Mouse (Mus musculus): ENCODE results near the gene Thoc7.
"Not testable (repeated sequence)": the region's sequence is repeated elsewhere in the genome, so short reads cannot be mapped to it uniquely, and the experiment has no call there.

Gene Thoc7

DNA sequence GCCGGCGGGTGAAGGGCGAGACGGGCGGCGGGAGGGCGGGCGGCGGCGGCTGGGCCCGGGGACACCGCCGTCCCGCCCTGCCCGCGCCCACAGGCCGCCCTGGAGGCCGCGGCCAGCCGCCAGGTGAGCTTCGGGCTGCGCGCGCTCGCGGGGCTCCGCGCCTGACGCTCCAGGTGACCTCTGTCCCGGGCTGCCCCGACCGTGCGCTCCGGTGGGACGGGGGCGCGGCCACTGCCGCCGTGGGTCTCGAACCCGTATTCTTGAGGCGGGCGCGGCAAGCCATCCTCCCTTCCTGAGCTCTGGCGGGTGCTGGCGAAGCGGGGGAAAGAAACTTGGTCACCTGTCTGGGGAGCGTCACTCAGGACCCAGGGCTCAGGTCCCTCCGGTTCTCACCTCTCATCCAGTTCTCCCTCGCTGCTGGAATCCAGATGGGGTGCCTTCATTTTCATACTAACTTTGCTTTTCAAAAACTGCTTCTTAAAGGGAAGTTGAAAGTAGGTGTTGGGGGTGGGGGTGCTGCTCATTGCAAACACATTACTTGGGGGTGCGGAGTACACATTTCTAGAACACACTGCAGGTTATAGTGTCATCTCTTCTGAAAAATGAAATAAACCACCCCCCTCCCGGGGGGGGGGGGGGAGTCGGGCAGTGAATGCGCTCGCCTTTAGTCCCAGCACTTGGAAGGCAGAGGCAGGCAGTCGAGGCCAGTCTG is at the start of gene Thoc7, which contains the start of gene Atxn7:
Gene Thoc7, minus strand, starts transcription at position 452 of the 712 bp plus-strand sequence.
Gene Atxn7, plus strand, starts transcription at position 40 of the 712 bp plus-strand sequence.
- DNase-seq (ENCODE audit: extremely low spot score, low spot score), result peak; percentile 71

DNA sequence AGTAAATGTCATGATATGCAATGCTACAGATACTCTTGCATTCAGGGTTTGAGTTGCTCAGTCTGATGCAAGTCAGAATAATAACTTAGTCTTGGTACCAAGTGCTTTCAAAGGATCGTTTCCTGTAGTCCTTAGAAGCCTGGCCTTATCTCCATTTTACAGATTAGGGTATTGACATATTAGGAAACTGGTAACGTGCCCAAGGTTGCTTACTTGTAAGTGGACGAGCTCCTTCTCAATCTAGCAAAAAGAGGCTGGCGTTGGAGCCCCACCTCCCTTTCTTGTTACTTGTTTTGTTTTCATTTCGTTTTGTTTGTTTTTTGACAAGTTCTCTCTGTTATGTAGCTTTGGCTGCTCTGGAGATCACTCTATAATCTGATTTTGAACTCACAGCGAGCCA is 48.1 kb upstream of the Thoc7 start:
- DNase-seq (ENCODE audit: extremely low spot score, low spot score), result no peak

DNA sequence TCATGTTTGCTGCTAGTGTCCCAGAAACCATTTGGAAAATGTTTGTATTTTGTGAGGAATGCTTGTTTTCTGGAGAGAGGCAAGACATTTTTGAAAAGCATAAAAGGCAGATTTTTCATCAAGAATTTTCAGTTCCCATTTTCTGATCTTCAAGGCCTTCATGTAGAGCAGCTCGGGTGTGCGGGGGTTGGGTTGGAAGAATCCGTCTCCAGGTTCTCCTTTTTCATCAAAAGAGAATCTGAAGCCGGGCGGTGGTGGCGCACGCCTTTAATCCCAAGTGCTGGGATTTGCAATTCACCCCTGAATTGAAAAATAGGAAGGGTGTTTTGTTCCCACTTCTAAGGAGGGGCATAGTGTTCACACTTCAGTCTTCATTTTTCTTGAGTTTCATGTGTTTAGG is 41.1 kb upstream of the Thoc7 start:
- no peak for DNase-seq (ENCODE audit: extremely low spot score, low spot score)

DNA sequence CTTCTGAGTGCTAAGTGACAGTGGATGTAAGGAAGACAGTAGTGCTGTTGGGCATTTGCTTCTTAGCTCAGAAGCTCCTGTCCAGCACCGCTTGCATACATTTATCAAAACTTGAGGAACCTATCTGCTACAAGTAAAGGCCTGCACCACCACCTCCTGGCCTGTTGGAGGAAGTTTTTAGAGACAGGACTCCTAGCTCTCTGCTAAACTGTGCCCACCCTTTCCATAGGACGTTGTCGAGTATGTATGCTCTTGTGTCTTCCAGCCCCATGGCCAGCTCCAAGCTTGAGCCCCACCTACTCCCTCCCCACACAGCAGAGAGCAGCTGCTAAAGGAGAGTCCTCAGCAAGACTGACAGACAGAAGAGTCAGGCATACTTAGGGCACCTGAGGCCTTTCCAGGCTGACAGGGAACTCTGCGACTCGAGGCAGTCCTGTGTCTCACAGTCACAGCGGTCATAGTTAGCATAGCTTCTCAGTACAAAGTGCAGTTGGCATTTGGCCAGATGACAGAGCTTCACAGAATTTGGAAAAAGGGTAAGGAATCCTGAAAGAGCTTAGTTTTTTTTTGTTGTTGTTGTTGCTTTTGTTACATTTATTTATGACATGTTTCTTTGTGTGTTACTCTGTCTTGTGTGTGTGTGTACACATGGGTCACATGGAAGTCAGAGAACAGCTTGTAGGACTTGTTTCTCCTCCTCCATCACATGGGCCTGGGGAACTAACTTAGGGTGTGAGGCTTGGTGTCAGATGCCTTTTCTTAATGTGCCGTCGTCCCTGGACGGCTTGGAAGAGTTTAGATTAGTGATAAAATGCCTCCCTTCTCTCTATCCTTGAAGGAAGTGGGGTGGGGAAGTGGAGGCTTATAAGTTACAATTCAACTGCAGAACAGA is 33.8 kb upstream of the Thoc7 start:
- no peak for DNase-seq (ENCODE audit: extremely low spot score, low spot score)

DNA sequence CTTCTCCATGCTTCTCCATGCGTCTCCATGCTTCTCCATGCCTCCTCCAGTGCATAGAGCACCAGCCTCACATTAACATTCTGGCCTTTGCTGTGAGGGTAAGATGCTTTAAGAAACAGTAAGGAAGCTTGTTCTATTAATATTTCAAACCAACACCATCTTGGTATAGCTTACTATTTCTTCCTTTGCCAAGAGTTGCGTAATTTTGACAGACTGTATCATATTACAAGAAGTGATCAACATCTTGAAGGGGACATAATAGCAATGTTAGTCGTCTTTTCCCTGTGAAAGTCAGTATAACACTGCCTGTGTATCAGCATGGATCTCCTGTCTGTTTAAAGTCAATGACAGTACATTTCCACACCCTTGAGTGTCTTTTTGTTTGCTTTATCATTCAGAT is 29.1 kb upstream of the Thoc7 start:
- no peak for DNase-seq (ENCODE audit: extremely low spot score, low spot score)

DNA sequence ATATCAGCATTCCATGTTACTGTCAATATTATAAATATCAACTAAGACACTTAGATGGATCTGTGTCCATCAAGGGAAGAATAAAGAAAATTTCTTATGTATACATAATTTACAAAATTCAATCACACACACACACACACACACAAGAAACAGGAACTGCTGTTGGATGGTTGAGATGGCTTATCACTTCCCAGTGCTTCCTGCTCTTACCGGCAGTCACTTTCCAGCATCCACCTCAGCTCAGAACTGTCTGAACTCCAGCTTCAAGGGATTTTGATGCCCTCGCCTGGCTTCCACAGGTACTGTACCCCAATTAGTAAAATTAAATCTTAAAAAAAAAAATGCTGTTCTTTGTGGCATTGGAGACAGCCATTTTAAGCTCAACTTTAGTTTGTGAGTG is 26.7 kb upstream of the Thoc7 start:
- no peak for DNase-seq (ENCODE audit: extremely low spot score, low spot score)

DNA sequence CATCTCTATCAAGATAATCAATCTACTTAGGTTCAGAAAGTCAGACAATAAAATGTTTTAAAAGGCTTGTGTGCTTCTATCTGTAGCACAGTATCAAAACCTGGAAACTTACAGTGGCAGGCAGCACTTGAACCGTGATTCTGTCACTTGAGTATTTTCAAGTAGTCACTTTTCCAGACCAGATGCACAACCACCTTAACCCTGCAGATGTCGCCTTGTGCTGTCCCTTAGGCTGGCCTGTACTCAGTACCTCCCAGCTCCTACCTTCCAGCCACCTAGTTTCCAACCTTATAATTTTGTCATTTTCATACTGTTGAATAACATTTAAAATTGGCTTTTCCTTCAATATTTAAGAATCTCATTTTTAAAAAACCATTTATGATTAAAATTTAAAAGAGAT is 20.5 kb upstream of the Thoc7 start:
- no peak for DNase-seq (ENCODE audit: extremely low spot score, low spot score)

DNA sequence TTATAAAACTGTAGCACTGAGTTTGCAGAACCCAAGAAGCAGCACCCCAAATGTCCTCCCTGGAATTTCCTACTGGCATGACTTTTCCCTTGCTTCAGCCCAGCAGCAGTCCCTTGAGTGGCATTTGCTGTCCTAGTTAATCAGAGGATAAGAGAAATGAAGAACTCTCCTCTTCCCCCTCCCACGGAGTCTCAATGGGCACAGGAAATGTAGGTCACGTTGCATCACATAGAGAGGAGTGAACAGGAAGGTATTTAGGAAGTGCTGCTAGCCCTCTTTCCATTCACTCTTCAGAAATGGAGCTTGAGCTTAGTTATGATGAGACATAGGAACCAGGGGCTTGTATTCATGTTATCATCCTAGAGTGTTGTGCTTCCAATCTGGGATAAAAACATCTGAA is 19.6 kb upstream of the Thoc7 start:
- DNase-seq (ENCODE audit: extremely low spot score, low spot score), result no peak

DNA sequence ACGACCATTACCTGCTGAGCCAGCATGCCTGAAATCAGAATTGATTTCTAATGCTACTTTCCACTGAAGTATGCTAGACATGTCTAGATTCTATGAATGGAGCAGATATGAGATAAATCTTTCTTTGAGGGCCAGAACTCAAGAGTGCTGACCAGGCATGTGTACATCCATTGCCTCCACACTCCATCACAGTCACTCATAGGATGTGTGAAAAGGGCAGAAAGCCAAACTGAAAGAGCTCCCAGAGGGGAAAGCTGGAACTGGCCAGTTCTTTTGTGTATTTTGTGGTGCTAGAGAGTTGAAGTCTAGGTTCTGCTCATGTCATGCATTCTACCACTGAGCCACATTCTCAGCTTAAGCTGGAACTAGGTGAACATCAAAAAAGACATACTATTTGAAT is 15.8 kb upstream of the Thoc7 start:
- DNase-seq (ENCODE audit: extremely low spot score, low spot score), result no peak

DNA sequence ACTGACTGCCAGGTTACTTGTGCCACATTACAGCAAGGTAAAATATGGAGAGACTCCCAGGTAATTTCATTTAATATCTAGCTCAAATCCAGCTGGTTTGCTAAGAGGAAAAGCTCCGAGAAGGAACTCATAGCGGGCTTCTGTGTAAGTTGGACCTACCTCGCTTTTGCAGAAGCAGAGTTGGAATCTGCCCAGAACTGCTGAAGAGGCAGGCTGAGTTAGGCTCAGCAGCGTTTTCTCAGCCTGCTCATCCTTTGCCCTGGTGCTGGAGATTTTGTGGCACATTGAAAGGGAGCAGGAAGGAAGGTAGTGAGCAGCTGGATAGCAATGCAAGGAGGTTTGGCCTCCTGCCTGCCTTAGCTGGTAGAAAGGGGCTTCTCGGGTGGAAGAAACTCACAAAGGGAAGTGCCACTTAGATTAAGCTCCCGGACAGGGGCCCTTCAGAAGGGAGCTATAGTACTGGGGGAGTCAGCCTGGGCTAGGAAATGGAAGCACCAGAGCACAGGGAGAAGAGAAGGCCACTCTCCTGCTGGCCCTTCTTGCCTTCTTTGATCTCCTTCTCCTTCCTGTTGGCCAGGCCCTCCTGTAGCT is 10.1 kb upstream of the Thoc7 start:
- DNase-seq (ENCODE audit: extremely low spot score, low spot score), result no peak

DNA sequence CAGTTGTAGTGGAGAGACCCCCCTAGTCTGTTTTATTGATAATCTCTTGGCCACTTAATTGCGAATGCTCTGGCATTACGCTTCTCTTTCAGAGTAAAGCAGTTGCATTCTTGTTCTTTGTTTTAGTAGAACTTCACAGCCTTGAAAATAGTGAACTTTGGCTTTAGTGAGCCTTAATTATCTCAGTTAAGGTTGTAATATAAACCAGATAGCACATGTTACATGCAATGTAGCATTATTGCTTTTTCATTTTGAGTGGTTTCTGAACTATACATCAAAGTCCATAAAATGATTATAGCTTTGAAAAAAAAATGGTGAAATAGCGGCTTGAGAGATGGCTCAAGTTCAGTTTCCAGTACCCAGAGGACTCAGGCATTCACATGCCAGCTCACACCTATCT is 8.9 kb upstream of the Thoc7 start:
- no peak for DNase-seq (ENCODE audit: extremely low spot score, low spot score)

DNA sequence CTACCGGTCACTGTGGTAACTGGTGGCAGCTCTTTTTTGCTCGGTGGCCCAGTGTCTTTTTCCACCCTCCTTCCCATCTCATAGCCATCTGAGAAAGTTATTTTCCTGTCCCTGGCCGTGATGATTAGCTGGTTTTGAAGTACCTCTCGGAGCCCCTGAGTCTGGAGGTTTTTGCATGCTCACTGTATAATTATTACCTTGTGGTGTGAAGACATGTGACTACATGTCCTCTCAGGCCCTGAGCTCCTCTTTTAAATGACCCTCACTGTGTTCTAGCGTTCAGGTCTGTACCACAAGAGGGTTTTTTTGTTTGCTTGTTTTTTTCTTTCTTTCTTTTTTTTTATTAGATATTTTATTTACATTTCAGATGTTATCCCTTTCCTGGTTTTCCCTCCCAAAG is 6.8 kb upstream of the Thoc7 start:
- no peak for DNase-seq (ENCODE audit: extremely low spot score, low spot score)

DNA sequence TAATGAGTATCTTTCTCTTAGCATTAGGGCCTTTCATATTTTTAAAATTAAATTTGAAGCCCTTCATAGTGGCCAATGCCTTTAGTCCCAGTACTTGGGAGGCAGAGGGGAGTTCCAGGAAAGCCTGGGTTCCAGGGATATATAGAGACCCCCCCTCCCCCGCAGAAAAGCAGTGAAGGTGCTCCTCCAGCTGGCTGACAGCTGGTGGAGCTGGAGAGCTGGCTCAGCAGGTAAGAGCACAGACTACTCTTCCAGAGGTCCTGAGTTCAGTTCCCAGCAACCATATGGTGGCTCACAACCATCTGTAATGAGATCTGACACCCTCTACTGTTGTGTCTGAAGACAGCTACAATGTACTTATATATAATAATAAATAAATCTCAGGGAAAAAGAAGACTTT is 6.0 kb upstream of the Thoc7 start:
- DNase-seq (ENCODE audit: extremely low spot score, low spot score), result no peak

DNA sequence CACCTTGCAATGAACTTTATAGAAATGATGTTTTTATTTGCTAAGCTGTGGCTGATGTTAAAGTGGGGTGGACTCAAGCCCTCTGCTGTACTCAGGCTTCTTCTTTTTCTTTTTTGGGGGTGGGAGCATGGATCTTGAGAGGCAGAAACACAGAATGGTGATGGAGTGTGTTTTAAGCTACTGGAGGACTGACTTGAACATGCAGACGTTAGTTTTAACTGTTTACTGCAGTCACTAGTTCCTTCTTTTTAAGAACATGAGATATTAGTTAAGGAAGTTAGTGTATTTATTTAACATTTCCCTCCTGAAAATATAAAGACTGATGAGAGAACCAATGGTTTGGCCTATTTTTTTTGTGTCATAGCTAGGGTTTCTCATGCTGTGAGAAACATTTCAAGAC is 1.9 kb upstream of the Thoc7 start:
- no peak for DNase-seq (ENCODE audit: extremely low spot score, low spot score)

DNA sequence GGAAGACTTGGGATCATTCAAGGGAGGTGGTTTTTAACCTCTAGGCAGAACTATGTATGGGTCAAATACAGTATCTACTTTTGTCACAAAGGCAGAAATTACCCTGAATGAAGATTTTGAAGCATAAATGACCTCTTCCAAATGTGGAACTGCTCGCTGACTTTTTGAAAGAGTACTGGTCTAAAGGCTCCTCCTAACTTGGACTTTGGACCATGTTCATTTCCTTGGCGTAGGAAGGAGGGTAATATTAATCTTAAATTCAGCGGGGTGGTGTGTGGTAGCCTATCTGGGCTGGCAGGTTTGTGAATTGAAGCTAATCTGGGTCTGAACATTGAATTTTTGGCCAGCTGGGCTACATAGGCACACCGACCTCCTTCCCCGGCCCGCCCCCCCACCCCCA is 824 bp upstream of the Thoc7 start:
- no peak for DNase-seq (ENCODE audit: extremely low spot score, low spot score)

DNA sequence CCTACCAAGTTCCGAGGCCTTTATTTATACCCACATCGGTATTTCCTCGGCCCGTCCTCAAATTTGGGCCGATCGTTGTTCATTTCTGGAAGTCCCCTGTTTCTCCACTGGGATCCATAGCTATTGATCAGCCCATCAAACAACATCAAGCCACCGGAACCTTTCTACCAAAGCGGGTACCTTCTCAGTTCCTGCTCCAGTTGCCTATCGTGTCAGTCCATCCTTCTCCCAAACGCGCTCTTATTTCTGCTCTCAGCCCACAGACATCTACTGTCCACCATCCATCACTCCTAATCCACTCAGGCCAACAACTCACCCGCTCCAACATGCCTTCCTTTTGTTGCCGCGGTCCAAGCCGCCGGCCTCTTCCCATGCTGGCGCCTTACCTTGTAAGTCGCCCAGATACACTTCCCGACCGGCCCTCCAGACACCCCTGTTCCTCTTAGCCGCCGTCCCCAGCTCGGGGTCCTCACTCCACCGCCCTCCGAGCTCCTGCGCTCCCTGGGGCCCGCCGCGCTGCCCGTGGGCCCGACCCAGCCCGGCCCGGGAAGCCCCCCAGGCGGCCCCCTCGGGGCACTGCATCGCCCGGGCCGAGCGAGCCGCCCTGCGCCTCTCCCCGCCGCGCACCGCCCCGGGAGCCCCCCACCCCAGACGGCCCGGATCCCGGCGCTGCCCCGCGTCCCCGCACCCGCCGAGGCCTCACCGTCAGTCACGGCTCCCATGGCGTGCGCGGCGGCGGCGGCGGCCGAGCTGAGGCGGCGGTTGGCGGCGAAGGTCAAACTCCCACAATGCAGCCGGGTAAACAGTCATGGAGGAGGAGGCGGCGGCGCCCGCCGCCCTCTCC is 948 bp downstream of the Thoc7 start:
- peak; percentile 76 for DNase-seq (ENCODE audit: extremely low spot score, low spot score)

DNA sequence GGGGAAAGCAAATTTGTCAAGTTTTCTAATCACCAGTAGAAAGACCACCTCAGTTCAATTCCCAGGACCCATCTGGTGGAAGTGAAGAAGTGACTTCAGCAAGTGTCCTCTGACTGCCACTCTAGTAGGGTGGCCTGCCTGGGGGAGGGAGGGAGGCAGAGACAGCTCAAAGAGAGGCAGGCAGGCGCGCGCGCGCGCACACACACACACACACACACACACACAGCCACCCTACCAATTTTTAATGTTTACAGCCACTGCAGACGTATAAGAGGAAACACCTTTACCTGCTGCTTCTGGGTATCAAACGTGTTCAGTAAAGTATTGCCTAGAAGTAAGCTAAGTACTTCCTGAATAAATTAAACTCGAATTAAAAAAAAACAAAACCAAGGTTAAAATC is 1.6 kb downstream of the Thoc7 start:
- peak; percentile 56 for DNase-seq (ENCODE audit: extremely low spot score, low spot score)

DNA sequence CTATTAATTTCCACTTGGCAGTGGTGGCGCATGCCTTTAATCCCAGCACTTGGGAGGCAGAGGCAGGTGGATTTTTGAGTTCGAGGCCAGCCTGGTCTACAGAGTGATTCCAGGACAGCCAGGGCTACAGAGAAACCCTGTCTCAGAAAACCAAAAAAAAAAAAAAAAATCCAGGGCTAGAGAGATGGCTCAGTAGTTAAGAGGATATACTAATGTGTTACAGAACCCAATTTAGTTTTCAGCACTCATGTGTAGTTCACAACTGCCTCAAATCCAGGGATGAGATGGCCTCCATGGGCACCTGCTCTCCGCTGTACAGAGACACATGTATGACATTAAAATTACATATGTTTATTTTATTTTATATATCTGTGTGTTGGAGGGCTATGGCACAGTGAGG is 9.5 kb downstream of the Thoc7 start:
- not testable (repeated sequence) for DNase-seq (ENCODE audit: extremely low spot score, low spot score)

DNA sequence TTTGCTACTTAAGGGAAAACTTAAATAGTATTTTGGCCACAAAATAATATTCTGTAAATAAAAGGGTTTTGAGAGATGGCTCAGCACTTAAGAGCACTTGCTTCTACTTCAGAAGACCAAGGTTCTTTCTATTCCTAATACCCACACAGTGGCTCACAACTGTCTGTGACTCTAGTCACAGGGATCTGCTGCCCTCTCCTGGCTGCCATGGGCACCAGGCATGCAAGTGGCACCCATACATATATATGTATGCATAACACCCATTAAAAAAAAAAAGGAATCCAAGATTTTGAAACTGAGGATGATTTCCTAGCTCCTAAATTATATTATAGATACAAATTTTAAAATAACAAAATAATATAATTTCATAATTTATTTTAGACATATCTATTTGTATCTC is 11.3 kb downstream of the Thoc7 start:
- no peak for DNase-seq (ENCODE audit: extremely low spot score, low spot score)

DNA sequence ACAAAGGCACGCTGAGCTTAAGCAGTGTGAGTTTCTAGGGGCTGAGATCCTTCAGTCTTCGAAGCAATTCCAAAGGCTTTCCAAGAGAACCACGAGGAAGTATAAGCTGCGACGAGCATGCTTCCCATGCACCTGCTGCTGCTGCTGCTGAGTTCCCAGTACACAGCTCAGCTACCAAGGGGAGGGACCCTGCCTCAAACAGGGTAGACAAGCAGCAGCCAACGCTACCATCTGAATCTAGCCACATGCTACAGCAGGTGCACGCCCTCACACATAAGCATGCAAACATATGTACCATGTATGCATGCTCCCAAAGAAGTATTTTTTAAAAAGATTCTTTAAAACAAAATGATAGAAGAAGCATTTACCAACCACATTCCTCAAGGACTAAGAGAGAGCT is 13.3 kb downstream of the Thoc7 start:
- DNase-seq (ENCODE audit: extremely low spot score, low spot score), result no peak

DNA sequence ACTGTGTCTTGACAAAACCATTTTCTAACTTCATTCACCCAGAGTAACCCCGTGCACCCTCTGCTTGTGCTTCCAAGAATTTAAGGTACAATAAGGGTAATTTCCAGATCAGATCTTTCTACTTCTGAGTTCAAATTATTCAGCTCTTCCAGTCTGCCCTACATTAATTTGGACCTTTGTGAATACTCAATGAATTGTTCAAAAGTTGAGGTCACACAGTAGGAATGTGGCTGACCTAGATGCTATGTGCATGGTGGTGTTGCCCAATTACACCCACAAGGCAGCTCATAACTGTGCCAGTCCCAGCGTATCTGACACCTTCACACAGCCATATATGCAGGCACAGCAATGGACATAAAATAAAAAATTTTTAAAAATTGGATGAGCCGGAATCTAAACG is 17.0 kb downstream of the Thoc7 start:
- no peak for DNase-seq (ENCODE audit: extremely low spot score, low spot score)

DNA sequence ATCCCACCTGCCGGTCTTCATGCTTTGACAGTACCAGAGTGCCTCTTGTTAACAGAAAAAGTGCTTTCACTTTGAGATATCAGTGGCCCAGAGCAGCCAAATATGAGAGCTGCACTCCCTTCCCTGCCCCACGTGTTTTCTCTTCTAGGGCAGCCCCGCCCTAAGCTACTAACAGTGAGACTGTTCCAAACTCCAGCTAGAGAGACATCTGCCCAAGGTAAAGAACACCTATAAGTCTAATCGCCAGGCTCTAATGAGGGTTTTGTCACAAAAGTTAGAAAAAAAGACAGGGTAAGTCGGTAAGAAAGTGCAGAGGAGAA is 27.6 kb downstream of the Thoc7 start:
- no peak for DNase-seq (ENCODE audit: extremely low spot score, low spot score)

Data from neural tube, embryonic 10.5 days (tissue).